Mouse (Mus musculus) G1E (cell line): ENCODE measurements around the gene Reep1.

Source experiments
- CTCF ChIP-seq: IDR thresholded peaks from 2 replicates; pipeline ENCODE4 v1.5.1; 2012; ENCODE audit warnings: low read depth, low read length, inconsistent platforms, mixed read lengths
- GATA1 ChIP-seq: IDR thresholded peaks from 2 replicates; pipeline ENCODE4 v1.6.1; 2012; ENCODE audit warnings: borderline replicate concordance, low read length, inconsistent platforms, mixed read lengths

DNA sequence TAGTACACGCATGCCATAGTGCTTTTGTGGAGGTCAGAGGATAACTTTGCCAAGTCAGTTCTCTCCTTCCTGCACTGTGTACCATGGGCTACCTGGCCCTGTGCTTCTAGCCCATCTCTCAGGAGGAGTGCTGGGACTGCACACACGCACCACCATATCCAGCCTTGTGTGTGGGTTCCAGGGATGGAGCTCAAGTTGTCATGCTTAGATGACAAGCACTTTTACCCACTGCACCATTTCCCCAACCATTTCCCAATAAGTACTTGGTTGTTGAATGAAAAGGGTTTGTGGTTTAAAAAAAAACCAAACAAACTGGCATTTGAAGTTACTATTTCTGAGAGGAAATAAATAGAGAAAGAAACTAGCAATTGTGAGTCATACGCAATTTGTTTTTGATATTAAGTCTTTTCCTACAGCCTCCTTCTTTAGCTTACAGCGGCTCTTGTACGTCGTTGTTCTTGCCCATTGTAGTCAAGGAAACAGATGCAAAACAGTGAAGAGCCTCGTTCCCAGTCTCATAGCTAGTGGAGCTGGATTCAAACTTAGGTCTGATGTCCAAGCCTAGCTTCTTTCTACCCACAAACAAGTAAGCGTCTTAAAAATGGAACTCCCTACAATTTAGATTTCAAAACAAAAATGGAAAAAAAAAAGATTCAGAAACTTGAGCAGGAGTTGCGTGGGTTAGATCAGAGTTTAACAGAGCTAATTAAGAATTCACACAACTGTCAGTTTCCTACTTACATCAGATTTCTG lies 38.3 kb downstream of the Reep1 start:
- no peak for TF ChIP-seq CTCF
- no peak for TF ChIP-seq GATA1
